Mouse (Mus musculus) kidney, adult 18-20 months (tissue): ENCODE measurements around the gene Cog3.
"Not testable (repeated sequence)": the region's sequence is repeated elsewhere in the genome, so short reads cannot be mapped to it uniquely, and the experiment has no call there.

Source experiments
- DNase-seq: peaks from one replicate; pipeline ENCODE4 v3.0.0; 2021

The Cog3 gene

GRCm38 (mm10) chr14:75753991-75754817 is at the start of gene Cog3:
TSS of gene Cog3 (minus strand) at chr14:75754517.
- peak; percentile 98 for DNase-seq

GRCm38 (mm10) chr14:75797769-75798386 is 43.6 kb upstream of the Cog3 start:
- peak; percentile 70 for DNase-seq

- DNase-seq = no peak
Observed at GRCm38 (mm10) chr14:75795918-75796317, 41.6 kb upstream of the Cog3 start.

- peak; percentile 54 for DNase-seq
Observed at GRCm38 (mm10) chr14:75794726-75795125, 40.4 kb upstream of the Cog3 start.

- DNase-seq = no peak
Observed at GRCm38 (mm10) chr14:75794324-75794723, 40.0 kb upstream of the Cog3 start.

- DNase-seq = no peak
Observed at GRCm38 (mm10) chr14:75793110-75793509, 38.8 kb upstream of the Cog3 start.

- DNase-seq = no peak
Observed at GRCm38 (mm10) chr14:75791372-75791771, 37.1 kb upstream of the Cog3 start.

- no peak for DNase-seq
Observed at GRCm38 (mm10) chr14:75790411-75790996, 36.2 kb upstream of the Cog3 start.

- DNase-seq = no peak
Observed at GRCm38 (mm10) chr14:75789291-75789690, 35.0 kb upstream of the Cog3 start.

- DNase-seq = no peak
Observed at GRCm38 (mm10) chr14:75787794-75788175, 33.5 kb upstream of the Cog3 start.

- DNase-seq = peak; percentile 99
Observed at GRCm38 (mm10) chr14:75786868-75787793, 32.8 kb upstream of the Cog3 start, which contains the start of gene Slc25a30. TSS of gene Slc25a30 (minus strand) at chr14:75787037.

GRCm38 (mm10) chr14:75786424-75786867 is 32.1 kb upstream of the Cog3 start:
- DNase-seq = no peak

GRCm38 (mm10) chr14:75779913-75780312 is 25.6 kb upstream of the Cog3 start:
- DNase-seq = peak; percentile 32

GRCm38 (mm10) chr14:75776637-75777036 is 22.3 kb upstream of the Cog3 start:
- DNase-seq = peak; percentile 57

GRCm38 (mm10) chr14:75773431-75773830 is 19.1 kb upstream of the Cog3 start:
- peak; percentile 11 for DNase-seq

GRCm38 (mm10) chr14:75772407-75772806 is 18.1 kb upstream of the Cog3 start:
- not testable (repeated sequence) for DNase-seq

GRCm38 (mm10) chr14:75771101-75771501 is 16.8 kb upstream of the Cog3 start:
- DNase-seq = peak; percentile 58

GRCm38 (mm10) chr14:75769334-75769733 is 15.0 kb upstream of the Cog3 start:
- no peak for DNase-seq

- DNase-seq = no peak
Observed at GRCm38 (mm10) chr14:75768275-75768608, 13.9 kb upstream of the Cog3 start.

- DNase-seq = peak; percentile 79
Observed at GRCm38 (mm10) chr14:75767492-75768274, 13.4 kb upstream of the Cog3 start.

GRCm38 (mm10) chr14:75761028-75761805 is 6.9 kb upstream of the Cog3 start:
- DNase-seq = peak; percentile 17
